Mouse (Mus musculus): Measurements from ENCODE around the gene Fbxl19. TPM values are rescaled to one million over a fixed set of nuclear protein-coding genes. Genes with fewer than 3 reads are reported as not detected.
A peak's percentile ranks its signal among the peaks of the same experiment; 100 is the strongest.

Fbxl19 gene
- 3.2 and 4.3 TPM in 2 replicates for polyA plus RNA-seq (2015; fragmentation: Nextera tagmentation; extraction: Ambion mirVana)

DNA sequence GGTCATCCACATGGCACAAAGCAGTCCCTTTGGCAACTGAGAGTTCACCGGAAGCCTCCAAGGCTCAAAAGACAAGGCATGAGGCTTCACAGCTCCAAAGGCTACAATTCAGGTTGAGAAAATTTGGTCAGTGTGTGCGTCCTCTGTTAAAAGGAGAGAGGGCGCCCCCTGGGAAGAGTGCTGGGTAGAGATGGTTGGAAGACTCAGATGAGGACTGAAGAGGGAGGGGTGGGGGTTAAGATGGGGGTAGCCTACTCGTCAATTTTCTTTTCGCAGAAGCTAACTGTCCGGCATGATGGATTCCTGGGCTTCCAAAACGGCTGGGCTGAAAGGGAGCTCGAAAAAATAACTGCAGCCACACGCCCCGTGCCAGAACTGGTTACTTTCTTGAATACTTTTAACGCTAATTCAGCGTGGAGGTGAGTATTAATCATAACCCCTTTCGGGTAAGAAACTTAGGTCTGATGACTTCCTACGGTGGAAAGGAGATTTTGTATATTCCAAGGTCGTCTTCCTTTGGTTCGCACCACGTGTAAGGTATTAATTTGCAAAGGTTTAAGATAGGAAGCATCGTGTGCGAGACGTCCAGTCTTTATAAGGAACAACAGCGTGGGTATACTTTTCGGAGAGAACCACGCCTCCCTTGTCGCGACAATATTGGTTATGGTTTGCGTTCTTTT, at the start of gene Fbxl19:
Gene Fbxl19 (plus strand): TSS at position 178 of the 680 bp plus-strand sequence.
- Histone ChIP-seq H3K9me3 (no peaks in the 10 kb centered on the region), H3K4me2 (replicated peaks) (peak within 1 kb of the TSS; percentile 86), H3K4me3 (replicated peaks) (peak within 1 kb of the TSS; percentile 88), H3K36me3 (peaks cover 11% of the 10 kb centered on the region), H3K9ac (peak within 1 kb of the TSS; percentile 75; the same call in 1 of the 2 replicates), H3K4me1 (replicated peaks) (peaks cover 19% of the 10 kb centered on the region), H3K27me3 (replicated peaks) (no peaks in the 10 kb centered on the region), H3K27ac (peak within 1 kb of the TSS; percentile 90)
- under 1% methylated on average over 26 of the region's 26 CpGs for WGBS
- ATAC-seq, result no peak

DNA sequence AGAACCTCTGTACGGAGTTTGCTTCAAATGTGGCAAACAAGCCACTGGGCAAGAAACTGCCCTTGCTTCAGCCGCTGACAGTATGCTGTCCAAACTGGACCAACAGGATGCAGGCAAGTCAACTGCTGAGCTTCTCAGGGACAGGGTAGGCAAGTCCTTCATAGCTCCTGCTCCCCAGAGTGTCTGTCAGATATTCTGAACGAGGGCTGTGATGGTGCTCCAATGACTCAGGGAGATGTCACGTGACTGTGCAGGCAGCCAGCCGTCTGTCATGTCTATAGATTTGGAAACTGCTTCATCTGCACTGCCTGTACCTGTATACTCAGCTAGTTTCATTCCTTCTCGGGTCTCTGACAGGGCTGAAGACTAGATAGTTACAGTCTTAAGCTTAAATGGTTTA, 45.4 kb upstream of the Fbxl19 start:
- no peak for ATAC-seq
- whole genome bisulfite sequencing, result 82% methylated on average over 6 of the region's 6 CpGs
- Histone ChIP-seq H3K9me3 (no peaks in the 10 kb centered on the region), H3K4me2 (replicated peaks) (no peak overlapping the region), H3K27ac (no peak overlapping the region), H3K27me3 (replicated peaks) (no peaks in the 10 kb centered on the region), H3K9ac (no peak overlapping the region), H3K36me3 (0 out of 2 replicates have a peak, but pooled peaks cover 10% of the 10 kb centered on the region), H3K4me1 (replicated peaks) (no peaks in the 10 kb centered on the region), H3K4me3 (replicated peaks) (no peak overlapping the region)

DNA sequence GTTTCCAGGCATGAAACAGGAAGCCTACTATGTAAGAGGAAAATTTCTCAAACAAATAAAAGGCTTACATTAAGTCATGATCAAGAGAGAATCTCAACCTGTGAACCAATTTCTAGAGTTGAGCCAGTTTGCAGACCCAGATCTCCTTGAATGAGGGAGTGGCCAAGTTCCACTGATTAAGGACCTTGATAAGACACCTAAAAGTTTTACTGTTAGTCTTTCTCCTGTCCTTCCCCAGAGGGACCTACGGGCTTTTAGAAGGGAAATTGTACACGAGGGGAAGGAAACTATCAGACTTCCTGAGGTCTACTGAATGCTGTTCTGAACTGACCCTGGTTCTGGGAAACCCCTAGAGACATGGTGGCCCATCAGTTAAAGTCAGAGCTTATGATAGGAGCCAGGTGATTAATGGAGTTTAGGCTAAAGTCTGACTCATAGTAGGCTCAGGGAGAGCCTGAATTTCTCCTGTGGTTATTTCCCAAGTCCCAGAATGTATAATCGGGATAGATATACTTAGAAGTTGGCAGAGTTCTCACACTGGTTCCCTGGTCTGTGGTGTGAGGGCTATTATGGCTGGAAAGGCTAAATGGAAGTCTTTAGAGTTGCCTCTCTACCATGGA, 43.5 kb upstream of the Fbxl19 start:
- no peak overlapping the region for H3K4me2 ChIP-seq (replicated peaks)
- H3K9ac ChIP-seq, result no peak overlapping the region
- H3K4me1 ChIP-seq (replicated peaks), result no peaks in the 10 kb centered on the region
- 74% methylated on average over 3 of the region's 3 CpGs for WGBS
- H3K9me3 ChIP-seq, result no peaks in the 10 kb centered on the region
- ATAC-seq, result no peak
- H3K27ac ChIP-seq, result no peak overlapping the region
- H3K36me3 ChIP-seq, result peaks cover 12% of the 10 kb centered on the region; the same call in 1 of the 2 replicates
- H3K27me3 ChIP-seq (replicated peaks), result no peaks in the 10 kb centered on the region
- no peak overlapping the region for H3K4me3 ChIP-seq (replicated peaks)

DNA sequence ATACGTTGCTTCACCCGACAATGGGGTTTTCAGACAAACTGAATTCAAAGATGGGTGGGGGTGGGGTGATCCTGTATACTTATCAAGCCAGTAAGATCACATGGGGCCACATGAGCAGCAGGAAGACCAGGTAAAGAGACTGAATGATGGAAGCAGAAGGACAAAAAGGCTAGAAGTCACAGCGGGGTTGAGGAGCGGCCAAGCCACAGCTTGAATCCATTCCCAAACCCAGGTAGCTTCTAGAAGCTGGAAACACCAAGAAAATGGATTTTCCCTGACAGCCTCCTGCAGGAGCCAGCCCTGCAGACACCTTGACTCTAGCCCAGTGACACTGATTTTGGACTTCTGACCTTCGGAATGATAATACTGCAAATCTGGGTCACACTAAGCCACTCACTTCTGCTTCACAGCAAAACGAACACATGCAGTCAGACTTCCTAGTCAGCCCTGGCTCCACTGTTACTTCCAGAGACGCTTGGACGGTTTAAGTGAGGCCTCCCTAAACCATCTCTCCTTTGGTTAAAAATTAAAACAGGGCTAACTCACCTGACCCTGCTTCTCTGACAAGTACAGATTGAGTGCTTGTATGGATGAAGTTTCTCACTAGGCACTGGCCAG, 40.7 kb upstream of the Fbxl19 start:
- no peak for ATAC-seq
- 86% methylated on average over 8 of the region's 8 CpGs for WGBS
- Histone ChIP-seq H3K36me3 (peaks cover 17% of the 10 kb centered on the region; the same call in 1 of the 2 replicates), H3K27ac (no peak overlapping the region), H3K9ac (no peak overlapping the region), H3K4me3 (replicated peaks) (no peak overlapping the region), H3K27me3 (replicated peaks) (no peaks in the 10 kb centered on the region), H3K9me3 (no peaks in the 10 kb centered on the region), H3K4me2 (replicated peaks) (no peak overlapping the region), H3K4me1 (replicated peaks) (peaks cover 13% of the 10 kb centered on the region)

DNA sequence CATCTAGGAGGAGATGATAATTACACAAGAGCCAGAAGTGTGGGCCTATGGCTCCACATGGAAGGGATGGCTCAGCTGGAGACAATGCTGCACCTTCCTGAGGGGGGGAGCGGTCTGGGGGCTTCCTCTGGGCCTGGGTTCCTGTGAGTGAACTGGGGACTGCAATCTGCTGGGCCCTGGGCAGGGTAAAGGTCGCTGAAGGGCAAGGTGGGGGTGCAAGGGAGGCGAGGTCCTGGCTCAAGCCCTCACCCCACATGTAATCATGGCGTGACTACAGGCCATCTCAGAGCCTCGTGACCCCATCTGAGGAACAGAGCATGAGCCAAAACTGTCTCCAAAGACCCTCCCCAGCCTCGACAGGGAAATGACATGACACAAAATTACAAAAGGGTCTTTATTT, 39.7 kb upstream of the Fbxl19 start:
- H3K27ac ChIP-seq, result no peak overlapping the region
- H3K27me3 ChIP-seq (replicated peaks), result no peaks in the 10 kb centered on the region
- no peak overlapping the region for H3K4me3 ChIP-seq (replicated peaks)
- H3K4me1 ChIP-seq (replicated peaks), result peaks cover 16% of the 10 kb centered on the region
- WGBS, result 80% methylated on average over 6 of the region's 6 CpGs
- peaks cover 17% of the 10 kb centered on the region; the same call in 1 of the 2 replicates for H3K36me3 ChIP-seq
- no peak overlapping the region for H3K4me2 ChIP-seq (replicated peaks)
- ATAC-seq, result no peak
- no peak overlapping the region for H3K9ac ChIP-seq
- no peaks in the 10 kb centered on the region for H3K9me3 ChIP-seq

DNA sequence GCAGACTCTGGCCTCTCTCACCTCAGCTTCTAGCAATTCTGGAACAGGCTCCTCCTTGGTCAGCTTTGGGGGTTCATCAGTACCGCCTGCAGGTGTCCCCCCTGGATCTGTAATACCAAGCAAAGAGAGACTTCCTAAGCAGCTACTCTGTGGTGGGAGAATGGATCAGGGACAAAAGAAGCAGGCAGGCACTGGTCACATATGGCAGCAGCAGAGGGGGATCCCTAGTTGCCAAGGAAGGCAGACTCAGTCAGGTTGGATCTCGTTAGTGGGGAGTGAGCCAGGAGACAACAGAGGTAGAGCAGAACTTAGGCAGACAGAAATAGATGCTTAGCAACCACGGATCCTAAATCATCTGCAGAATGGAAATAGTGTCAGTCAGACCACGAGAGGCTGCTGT, 38.6 kb upstream of the Fbxl19 start:
- no peak overlapping the region for H3K9ac ChIP-seq
- H3K9me3 ChIP-seq, result no peaks in the 10 kb centered on the region
- H3K4me2 ChIP-seq (replicated peaks), result no peak overlapping the region
- H3K4me1 ChIP-seq (replicated peaks), result peaks cover 16% of the 10 kb centered on the region
- no peak for ATAC-seq
- H3K36me3 ChIP-seq, result peaks cover 17% of the 10 kb centered on the region; the same call in 1 of the 2 replicates
- H3K27me3 ChIP-seq (replicated peaks), result no peaks in the 10 kb centered on the region
- 78% methylated on average over 4 of the region's 4 CpGs for WGBS
- H3K27ac ChIP-seq, result no peak overlapping the region
- H3K4me3 ChIP-seq (replicated peaks), result no peak overlapping the region

DNA sequence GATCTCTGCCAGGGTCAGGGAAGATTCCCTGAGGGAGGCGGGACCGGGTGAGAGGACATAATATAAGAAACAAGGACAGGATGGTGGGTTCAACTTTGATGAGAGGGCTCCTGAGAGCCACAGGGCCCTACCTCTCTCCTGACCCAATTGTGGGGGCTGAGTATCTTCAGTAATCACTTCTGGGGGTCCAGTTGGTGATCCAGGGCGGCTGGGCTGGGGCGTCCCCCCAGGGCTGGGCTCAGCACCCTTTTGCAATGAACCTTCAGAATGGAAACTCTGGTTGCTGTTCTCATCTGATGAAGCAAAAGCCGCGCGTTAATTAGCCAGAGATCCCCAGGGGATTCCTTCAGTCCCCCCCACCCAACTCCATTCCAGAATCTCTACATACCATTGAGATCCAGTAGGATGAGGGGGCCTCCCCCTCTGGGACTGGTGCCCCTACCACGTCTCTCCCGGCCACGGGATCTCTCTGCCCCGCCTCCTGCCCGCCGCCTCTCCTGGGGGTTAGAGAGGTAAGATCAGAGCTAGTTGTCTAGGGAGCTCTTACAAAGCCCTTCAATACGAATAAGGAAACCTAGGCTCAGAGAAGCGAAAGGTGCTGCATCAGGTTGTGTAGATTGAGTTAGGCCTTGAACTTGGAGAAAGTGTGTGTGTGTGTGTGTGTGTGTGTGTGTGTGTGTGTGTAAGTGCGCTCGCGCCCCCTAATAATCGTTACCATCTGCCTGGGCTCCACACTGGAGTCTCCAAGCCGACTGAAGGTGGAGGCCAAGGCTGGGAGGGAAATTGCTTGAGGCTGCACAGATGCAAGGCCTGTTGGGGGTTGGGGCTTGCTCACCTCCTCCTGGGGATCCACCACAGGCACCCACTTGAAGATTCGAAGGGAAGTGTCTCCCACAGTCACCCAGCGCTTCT, 37.0 kb upstream of the Fbxl19 start:
- peaks cover 27% of the 10 kb centered on the region for H3K4me1 ChIP-seq (replicated peaks)
- H3K27me3 ChIP-seq (replicated peaks), result no peaks in the 10 kb centered on the region
- ATAC-seq, result 0 out of 2 replicates have a peak, but pooled peaks have one; percentile 5
- no peaks in the 10 kb centered on the region for H3K9me3 ChIP-seq
- H3K9ac ChIP-seq, result peak overlapping the region; percentile 74
- peak overlapping the region; percentile 98 for H3K27ac ChIP-seq
- peaks cover 13% of the 10 kb centered on the region; the same call in 1 of the 2 replicates for H3K36me3 ChIP-seq
- peak overlapping the region; percentile 83 for H3K4me2 ChIP-seq (replicated peaks)
- peak overlapping the region; percentile 67 for H3K4me3 ChIP-seq (replicated peaks)
- 23% methylated on average over 22 of the region's 22 CpGs for WGBS

DNA sequence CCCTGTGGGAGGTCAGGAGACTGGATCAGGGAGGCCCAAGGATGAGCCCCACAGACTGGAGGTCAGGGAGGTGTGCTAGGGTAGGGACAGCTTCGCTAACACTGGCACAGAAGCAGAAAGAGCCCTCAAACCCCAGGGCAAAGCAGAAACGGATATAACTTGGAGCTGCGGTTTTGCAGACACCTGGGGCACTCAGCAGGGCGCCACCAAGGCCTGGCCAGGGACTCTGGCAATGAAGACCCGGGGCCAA, 36.5 kb upstream of the Fbxl19 start:
- WGBS, result 0% methylated on average over 5 of the region's 5 CpGs
- no peak for ATAC-seq
- H3K4me1 ChIP-seq (replicated peaks), result peaks cover 33% of the 10 kb centered on the region

DNA sequence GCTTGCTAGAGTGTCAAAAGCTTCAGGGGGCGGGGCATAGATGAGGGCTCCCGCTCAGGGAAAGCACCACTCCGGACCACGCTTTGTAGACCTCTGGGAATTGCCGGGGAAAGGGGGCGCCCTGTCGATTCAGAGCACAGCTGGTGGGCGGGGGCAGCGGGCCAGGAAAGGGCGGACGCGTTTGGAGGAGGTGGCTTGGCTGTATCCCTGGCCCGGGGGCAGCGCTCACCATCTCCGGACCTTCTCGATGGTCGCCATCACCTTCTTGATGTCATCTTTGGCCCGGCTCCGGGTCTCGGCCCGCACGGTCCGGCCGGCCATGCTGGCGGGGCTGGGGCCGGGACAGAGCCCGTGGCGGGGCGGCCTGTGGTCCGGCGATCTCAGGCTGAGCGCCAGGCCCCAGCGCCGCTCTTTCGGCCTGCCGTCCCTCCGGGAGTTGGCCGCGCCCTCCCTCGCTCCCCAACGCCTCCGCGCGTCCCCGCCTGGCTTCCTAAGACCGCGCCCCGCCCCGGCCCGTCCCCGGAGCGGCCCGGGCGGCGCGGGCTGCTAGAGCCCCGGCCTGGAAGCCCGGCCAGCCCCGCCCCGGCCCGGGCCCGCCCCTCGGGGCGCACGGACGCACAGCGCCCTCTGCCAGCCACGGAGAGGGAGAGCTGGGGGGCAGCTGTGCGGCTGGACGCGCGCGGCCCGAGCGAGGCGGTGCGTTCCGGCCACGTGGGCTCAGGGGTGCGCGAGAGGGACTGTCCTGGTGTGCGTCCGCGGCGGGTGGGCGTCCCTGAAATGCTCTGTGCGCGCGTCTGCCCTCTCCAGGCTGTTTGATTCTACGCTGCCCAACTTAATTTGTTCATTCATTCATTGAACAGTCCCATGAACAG, 35.9 kb upstream of the Fbxl19 start, which contains the start of gene Bcl7c:
Gene Bcl7c (minus strand): TSS at position 727 of the 872 bp plus-strand sequence.
- WGBS, result under 1% methylated on average over 88 of the region's 90 CpGs
- Histone ChIP-seq H3K9ac (peak within 1 kb of the TSS; percentile 74), H3K27me3 (replicated peaks) (no peaks in the 10 kb centered on the region), H3K4me2 (replicated peaks) (peak within 1 kb of the TSS; percentile 83), H3K4me1 (replicated peaks) (peaks cover 33% of the 10 kb centered on the region), H3K9me3 (no peaks in the 10 kb centered on the region), H3K4me3 (replicated peaks) (peak within 1 kb of the TSS; percentile 67), H3K27ac (peak within 1 kb of the TSS; percentile 98), H3K36me3 (peaks cover 7% of the 10 kb centered on the region; the same call in 1 of the 2 replicates)
- ATAC-seq, result peak; percentile 91

More for the DNA sequence above, 36.5 kb upstream of the Fbxl19 start:
- H3K9ac ChIP-seq, result peak overlapping the region; percentile 74
- no peaks in the 10 kb centered on the region for H3K27me3 ChIP-seq (replicated peaks)
- peaks cover 11% of the 10 kb centered on the region; the same call in 1 of the 2 replicates for H3K36me3 ChIP-seq
- peak overlapping the region; percentile 67 for H3K4me3 ChIP-seq (replicated peaks)
- H3K4me2 ChIP-seq (replicated peaks), result peak overlapping the region; percentile 83
- peak overlapping the region; percentile 98 for H3K27ac ChIP-seq
- H3K9me3 ChIP-seq, result no peaks in the 10 kb centered on the region

DNA sequence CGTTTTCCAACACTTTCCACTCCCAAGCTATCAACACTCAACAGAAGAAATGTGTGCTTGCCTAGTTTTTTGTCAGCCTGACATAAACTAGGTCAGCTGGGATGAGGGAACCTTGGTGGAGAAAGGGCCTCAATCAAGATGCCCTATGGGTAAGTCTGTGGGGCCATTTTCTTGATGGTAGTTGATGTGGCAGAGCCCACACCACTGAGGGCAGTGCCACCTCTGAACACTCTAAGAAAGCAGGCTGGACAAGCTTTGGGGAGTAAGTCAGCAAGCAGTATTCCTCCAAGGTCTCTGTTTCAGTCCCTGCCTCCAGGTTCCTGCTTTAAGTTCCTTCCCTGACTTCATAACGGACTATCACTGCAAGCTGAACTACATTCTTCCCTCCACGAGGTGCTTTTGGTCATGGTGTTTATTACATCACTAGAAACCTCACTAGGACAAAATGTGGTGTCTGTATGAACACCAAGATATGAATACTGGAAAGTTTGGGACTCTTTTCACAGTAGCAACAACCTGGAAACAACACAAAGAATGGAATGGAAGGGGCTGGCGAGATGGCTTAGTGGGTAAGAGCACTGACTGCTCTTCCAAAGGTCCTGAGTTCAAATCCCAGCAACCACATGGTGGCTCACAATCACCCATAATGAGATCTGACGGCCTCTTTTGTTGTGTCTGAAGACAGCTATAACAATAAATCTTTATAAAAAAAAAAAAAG, 34.9 kb upstream of the Fbxl19 start:
- WGBS, result 67% methylated on average over 5 of the region's 5 CpGs
- no peak overlapping the region for H3K9ac ChIP-seq
- H3K4me1 ChIP-seq (replicated peaks), result peaks cover 33% of the 10 kb centered on the region
- peaks cover 7% of the 10 kb centered on the region; the same call in 1 of the 2 replicates for H3K36me3 ChIP-seq
- H3K27ac ChIP-seq, result no peak overlapping the region
- H3K9me3 ChIP-seq, result no peaks in the 10 kb centered on the region
- peak overlapping the region; percentile 67; the same call in 1 of the 2 replicates for H3K4me3 ChIP-seq (replicated peaks)
- no peak for ATAC-seq
- peak overlapping the region; percentile 83 for H3K4me2 ChIP-seq (replicated peaks)
- H3K27me3 ChIP-seq (replicated peaks), result no peaks in the 10 kb centered on the region

Data from intestine, embryonic 15.5 days (tissue).